Mouse (Mus musculus): ENCODE measurements around the gene Plekhm3.

- no peak for TF ChIP-seq CHD2 (IDR thresholded peaks at IDR 0.05; ENCODE audit: low read depth, low read length)
- no peak for TF ChIP-seq ZC3H11A (IDR thresholded peaks at IDR 0.05; ENCODE audit: borderline replicate concordance, low read depth, low read length)
- TF ChIP-seq ZNF384 (IDR thresholded peaks at IDR 0.05; ENCODE audit: low read depth, low read length), result no peak
Measured at GRCm38 (mm10) chr1:64852272-64852671, 104.4 kb downstream of the Plekhm3 start.
